Mouse (Mus musculus) thymus, adult 2 months (tissue): Measurements from ENCODE around the gene Nop16.

Experiments
- CTCF ChIP-seq: fragments of 200-500 bp; IDR thresholded peaks from 2 replicates; pipeline ENCODE4 v1.5.1; 2012; ENCODE audit warnings: mild to moderate bottlenecking, control low read depth, low read length, moderate library complexity, borderline replicate concordance; ENCODE audit not compliant: control insufficient read depth, poor library complexity, insufficient read depth; ENCODE audit errors: extremely low read depth
- POLR2A ChIP-seq: fragments of 200-500 bp; IDR thresholded peaks from 2 replicates; pipeline ENCODE4 v1.6.1; 2012; ENCODE audit warnings: mild to moderate bottlenecking, low read length, control low read depth, moderate library complexity; ENCODE audit not compliant: control insufficient read depth, poor library complexity, insufficient read depth; ENCODE audit errors: extremely low read depth

- TF ChIP-seq CTCF, result no peak
- TF ChIP-seq POLR2A, result no peak
These were observed 14.9 kb downstream of the Nop16 start, which contains the start of gene Arl10 for GRCm38 (mm10) chr13:54574854-54575481.
